Mouse (Mus musculus) CH12.LX (cell line): ENCODE measurements at regions not wholly inside any gene's neighbourhood (a gene's known extent, or its start where the extent isn't known, plus 50 kb on each side); places are given as distances from the start of the nearest gene placed in this dataset.

Experiments used
- CHD2 ChIP-seq: IDR thresholded peaks from 2 replicates; pipeline ENCODE4 v1.6.1; 2011; ENCODE audit warnings: low read length, improper control_type of control experiment
- CTCF ChIP-seq, 2 experiments: IDR thresholded peaks in 1 of 2; conservative IDR thresholded peaks in 1 of 2; 2 replicates each; pipeline ENCODE4 v1.5.1; 2011 to 2012; ENCODE audit warnings: low read depth in 2 of 2, low read length in 2 of 2, improper control_type of control experiment in 1 of 2, inconsistent platforms in 1 of 2, mild to moderate bottlenecking in 1 of 2, moderate library complexity in 1 of 2
- EP300 ChIP-seq: IDR thresholded peaks from 2 replicates; pipeline ENCODE4 v1.6.1; 2011; ENCODE audit warnings: low read length, improper control_type of control experiment
- HCFC1 ChIP-seq: IDR thresholded peaks from 2 replicates; pipeline ENCODE4 v1.6.1; 2012; ENCODE audit warnings: low read depth, mild to moderate bottlenecking, inconsistent platforms, low read length, improper control_type of control experiment
- POLR2A ChIP-seq: IDR thresholded peaks from 2 replicates; pipeline ENCODE4 v1.6.1; 2011; ENCODE audit warnings: low read depth, mild to moderate bottlenecking, improper control_type of control experiment, low read length
- ZC3H11A ChIP-seq: IDR thresholded peaks from 2 replicates; pipeline ENCODE4 v1.6.1; 2012; ENCODE audit warnings: low read depth, mild to moderate bottlenecking, inconsistent platforms, low read length, improper control_type of control experiment

DNA sequence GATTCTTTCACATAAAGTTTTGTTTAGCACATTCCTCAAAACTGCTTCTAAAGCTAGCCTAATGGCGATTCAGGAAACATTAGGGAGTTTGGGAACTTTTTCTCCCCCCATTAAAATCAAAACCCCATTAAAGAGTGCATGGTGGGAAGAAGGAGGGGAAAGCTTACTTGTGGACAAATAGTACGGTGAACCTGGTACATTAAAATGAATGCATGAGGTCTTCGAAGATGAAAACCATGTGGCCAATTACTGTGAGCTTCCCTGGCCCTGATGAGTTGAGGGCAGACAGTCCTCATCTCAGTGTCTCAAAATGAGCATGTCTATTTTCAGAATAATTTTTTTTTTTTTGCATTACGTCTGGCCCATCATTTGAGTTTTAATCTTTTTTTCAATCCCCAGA, 78.0 kb upstream of the Veph1 start:
- TF ChIP-seq HCFC1 (no peak), CTCF (conservative IDR thresholded peaks at IDR 0.05 in 1 of 2, IDR thresholded peaks at IDR 0.05 in 1 of 2; ENCODE audit: low read depth in 2 of 2, low read length in 2 of 2) (no peak), CHD2 (no peak), POLR2A (no peak), EP300 (no peak), ZC3H11A (no peak)
